Mouse (Mus musculus) stomach, embryonic 14.5 days (tissue): ENCODE measurements at regions not wholly inside any gene's neighbourhood (a gene's known extent, or its start where the extent isn't known, plus 50 kb on each side); places are given as distances from the start of the nearest gene placed in this dataset.

Experiments used
- ATAC-seq: fragments of 200-750 bp; cut with Nextera tagmentation; 2 replicates; pipeline ENCODE4 v1.8.0; 2017; ENCODE audit warnings: low read depth, moderate TSS enrichment; ENCODE audit not compliant: insufficient number of reproducible peaks, insufficient read depth, low FRiP score
- H3K27ac ChIP-seq: fragments of 300-500 bp; sonication (generic); 2 replicates; pipeline ENCODE4 v1.5.1; 2014; ENCODE audit warnings: mild to moderate bottlenecking, low read length, moderate library complexity, mixed read lengths
- H3K27me3 ChIP-seq: fragments of 300-500 bp; sonication (generic); 2 replicates; pipeline ENCODE4 v1.6.1; 2014; ENCODE audit warnings: low read length, control low read depth, mixed read lengths; ENCODE audit not compliant: control insufficient read depth, insufficient read depth
- H3K36me3 ChIP-seq: fragments of 300-500 bp; sonication (generic); 2 replicates; pipeline ENCODE4 v1.6.1; 2014; ENCODE audit warnings: mild to moderate bottlenecking, control low read depth, low read length, moderate library complexity, mixed read lengths; ENCODE audit not compliant: control insufficient read depth, insufficient read depth
- H3K4me1 ChIP-seq: fragments of 300-500 bp; sonication (generic); 2 replicates; pipeline ENCODE4 v1.6.1; 2014; ENCODE audit warnings: low read length, control low read depth, mixed read lengths; ENCODE audit not compliant: control insufficient read depth, insufficient read depth
- H3K4me2 ChIP-seq: fragments of 300-500 bp; sonication (generic); replicated peaks from 2 replicates; pipeline ENCODE4 v1.6.1; 2014; ENCODE audit warnings: low read depth, low read length, control low read depth
- H3K4me3 ChIP-seq: fragments of 300-500 bp; sonication (generic); 2 replicates; pipeline ENCODE4 v1.5.1; 2014; ENCODE audit warnings: low read depth, low read length, control low read depth
- H3K9ac ChIP-seq: fragments of 300-500 bp; sonication (generic); replicated peaks from 2 replicates; pipeline ENCODE4 v1.6.1; 2014; ENCODE audit warnings: low read depth, mild to moderate bottlenecking, control low read depth, low read length, moderate library complexity, mixed read lengths
- H3K9me3 ChIP-seq: fragments of 300-500 bp; sonication (generic); 2 replicates; pipeline ENCODE4 v1.6.1; 2016; ENCODE audit warnings: low read depth, low read length, control low read depth; ENCODE audit not compliant: control insufficient read depth
- WGBS: fragments of 180-500 bp; shearing (Covaris S2); extraction: QIAGEN DNeasy Blood & Tissue Kit; methylation state at CpG from one replicate; pipeline ENCODE4 v1.1.7; 2014; 5-methylcytosine and 5-hydroxymethylcytosine counted together

GRCm38 (mm10) chr11:23996250-23996649 is 78.6 kb downstream of the A830031A19Rik start:
- Histone ChIP-seq H3K4me3 (no peak overlapping the region), H3K27me3 (no peaks in the 10 kb centered on the region), H3K4me2 (no peak overlapping the region), H3K36me3 (no peaks in the 10 kb centered on the region), H3K9me3 (no peaks in the 10 kb centered on the region), H3K27ac (no peak overlapping the region), H3K4me1 (no peaks in the 10 kb centered on the region), H3K9ac (no peak overlapping the region)
- WGBS = 82% methylated on average over 9 of the region's 9 CpGs
- no peak for ATAC-seq

GRCm38 (mm10) chr11:23994160-23994559 is 80.7 kb downstream of the A830031A19Rik start:
- H3K4me2 ChIP-seq = no peak overlapping the region
- ATAC-seq = 0 out of 2 replicates have a peak, but pooled peaks have one; percentile 42
- H3K36me3 ChIP-seq = no peaks in the 10 kb centered on the region
- no peak overlapping the region for H3K27ac ChIP-seq
- H3K9me3 ChIP-seq = no peaks in the 10 kb centered on the region
- H3K4me1 ChIP-seq = no peaks in the 10 kb centered on the region
- no peak overlapping the region for H3K4me3 ChIP-seq
- H3K27me3 ChIP-seq = no peaks in the 10 kb centered on the region
- no peak overlapping the region for H3K9ac ChIP-seq

- Histone ChIP-seq H3K4me1 (no peaks in the 10 kb centered on the region), H3K4me2 (no peak overlapping the region), H3K4me3 (no peak overlapping the region), H3K36me3 (no peaks in the 10 kb centered on the region), H3K9ac (no peak overlapping the region), H3K27ac (no peak overlapping the region), H3K27me3 (no peaks in the 10 kb centered on the region), H3K9me3 (no peaks in the 10 kb centered on the region)
- 66% methylated on average over 7 of the region's 7 CpGs for WGBS
- no peak for ATAC-seq
These were observed 87.1 kb downstream of the A830031A19Rik start for GRCm38 (mm10) chr11:23987532-23988450.

- Histone ChIP-seq H3K4me1 (no peaks in the 10 kb centered on the region), H3K9ac (no peak overlapping the region), H3K36me3 (no peaks in the 10 kb centered on the region), H3K9me3 (no peaks in the 10 kb centered on the region), H3K4me2 (no peak overlapping the region), H3K27ac (no peak overlapping the region), H3K27me3 (no peaks in the 10 kb centered on the region), H3K4me3 (no peak overlapping the region)
- no peak for ATAC-seq
- 81% methylated on average over 3 of the region's 3 CpGs for WGBS
These were observed 89.6 kb downstream of the A830031A19Rik start for GRCm38 (mm10) chr11:23985231-23985630.

- no peaks in the 10 kb centered on the region for H3K4me1 ChIP-seq
- H3K4me2 ChIP-seq = no peak overlapping the region
- H3K36me3 ChIP-seq = no peaks in the 10 kb centered on the region
- H3K9ac ChIP-seq = no peak overlapping the region
- H3K4me3 ChIP-seq = no peak overlapping the region
- H3K27ac ChIP-seq = no peak overlapping the region
- WGBS = 10% methylated on average over 5 of the region's 5 CpGs
- 0 out of 2 replicates have a peak, but pooled peaks have one; percentile 37 for ATAC-seq
- H3K9me3 ChIP-seq = no peaks in the 10 kb centered on the region
- no peaks in the 10 kb centered on the region for H3K27me3 ChIP-seq
These were observed 84.3 kb upstream of the Papolg start for GRCm38 (mm10) chr11:23979332-23979731.

- no peaks in the 10 kb centered on the region for H3K36me3 ChIP-seq
- WGBS = 65% methylated on average over 5 of the region's 5 CpGs
These were observed 83.2 kb upstream of the Papolg start for GRCm38 (mm10) chr11:23978300-23978699.

GRCm38 (mm10) chr11:23977096-23977495 is 82.0 kb upstream of the Papolg start:
- Histone ChIP-seq H3K27me3 (no peaks in the 10 kb centered on the region), H3K4me3 (no peak overlapping the region), H3K9me3 (no peaks in the 10 kb centered on the region), H3K36me3 (no peaks in the 10 kb centered on the region), H3K9ac (no peak overlapping the region), H3K4me2 (no peak overlapping the region), H3K4me1 (no peaks in the 10 kb centered on the region), H3K27ac (no peak overlapping the region)
- ATAC-seq = no peak
- WGBS = 76% methylated on average over 8 of the region's 8 CpGs

More at GRCm38 (mm10) chr11:23978300-23978699, 83.2 kb upstream of the Papolg start:
- H3K4me1 ChIP-seq = no peaks in the 10 kb centered on the region
- no peak overlapping the region for H3K27ac ChIP-seq
- H3K27me3 ChIP-seq = no peaks in the 10 kb centered on the region
- no peak overlapping the region for H3K9ac ChIP-seq
- ATAC-seq = no peak
- no peak overlapping the region for H3K4me3 ChIP-seq
- H3K4me2 ChIP-seq = no peak overlapping the region
- H3K9me3 ChIP-seq = no peaks in the 10 kb centered on the region

- whole genome bisulfite sequencing = 2% methylated on average over 4 of the region's 4 CpGs
- no peaks in the 10 kb centered on the region for H3K4me1 ChIP-seq
- no peak overlapping the region for H3K4me3 ChIP-seq
- ATAC-seq = no peak
- no peaks in the 10 kb centered on the region for H3K9me3 ChIP-seq
- no peak overlapping the region for H3K4me2 ChIP-seq
- H3K9ac ChIP-seq = no peak overlapping the region
- no peak overlapping the region for H3K27ac ChIP-seq
- H3K27me3 ChIP-seq = no peaks in the 10 kb centered on the region
- no peaks in the 10 kb centered on the region for H3K36me3 ChIP-seq
These were observed 59.3 kb upstream of the Papolg start for GRCm38 (mm10) chr11:23954323-23954722.

- no peaks in the 10 kb centered on the region for H3K4me1 ChIP-seq
- H3K4me3 ChIP-seq = no peak overlapping the region
- H3K9ac ChIP-seq = no peak overlapping the region
- no peaks in the 10 kb centered on the region for H3K36me3 ChIP-seq
- no peak for ATAC-seq
- H3K4me2 ChIP-seq = no peak overlapping the region
- no peaks in the 10 kb centered on the region for H3K9me3 ChIP-seq
- H3K27ac ChIP-seq = no peak overlapping the region
- H3K27me3 ChIP-seq = no peaks in the 10 kb centered on the region
These were observed 50.9 kb upstream of the Papolg start for GRCm38 (mm10) chr11:23945966-23946365.
